Mouse (Mus musculus) forelimb bud, embryonic 11.5 days (tissue): ENCODE measurements around the gene Pparg.

ENCODE experiments used
- DNase-seq: peaks from one replicate; pipeline ENCODE4 v3.0.0-alpha.2; 2012; ENCODE audit warnings: low read depth, low spot score

Gene Pparg

DNA sequence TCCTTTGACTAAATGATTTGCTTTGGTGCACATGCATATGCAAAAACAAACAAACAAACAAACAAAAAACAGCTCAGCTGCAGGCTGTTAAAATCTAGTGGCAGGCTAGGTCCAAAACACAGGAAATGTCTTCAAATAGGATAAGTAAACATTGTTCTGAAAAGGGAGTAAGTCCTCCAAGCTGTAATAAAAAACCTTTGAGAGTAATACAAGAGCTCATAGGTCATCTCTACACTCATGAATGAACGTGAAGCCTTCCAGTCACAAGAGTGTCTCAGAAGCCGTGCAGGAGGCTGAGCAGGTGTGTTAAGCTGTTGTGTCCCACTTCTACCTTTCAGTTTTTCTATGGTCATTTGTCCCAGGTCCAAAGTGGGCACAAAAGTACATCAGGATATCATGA lies 102.6 kb downstream of the Pparg start:
- DNase-seq, result no peak

DNA sequence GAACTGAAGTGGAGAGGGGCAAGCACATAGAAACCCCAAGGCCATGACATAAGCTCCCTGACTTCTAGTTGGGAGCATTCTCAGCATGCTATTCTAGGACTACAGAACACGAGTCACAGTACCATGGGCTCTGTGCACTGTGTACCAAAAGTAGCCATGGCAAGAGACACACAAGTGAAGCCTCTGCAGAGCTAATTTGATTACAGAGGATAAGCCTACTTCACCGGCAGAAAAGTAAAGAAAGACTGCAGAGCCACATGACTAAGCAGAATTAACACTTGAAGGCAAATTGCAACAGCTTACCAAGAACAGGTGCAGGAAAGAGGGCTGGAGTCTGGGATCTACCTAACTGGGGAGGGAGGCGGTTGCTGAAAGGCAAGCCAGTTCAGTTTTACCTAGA lies 103.9 kb downstream of the Pparg start:
- DNase-seq, result no peak

DNA sequence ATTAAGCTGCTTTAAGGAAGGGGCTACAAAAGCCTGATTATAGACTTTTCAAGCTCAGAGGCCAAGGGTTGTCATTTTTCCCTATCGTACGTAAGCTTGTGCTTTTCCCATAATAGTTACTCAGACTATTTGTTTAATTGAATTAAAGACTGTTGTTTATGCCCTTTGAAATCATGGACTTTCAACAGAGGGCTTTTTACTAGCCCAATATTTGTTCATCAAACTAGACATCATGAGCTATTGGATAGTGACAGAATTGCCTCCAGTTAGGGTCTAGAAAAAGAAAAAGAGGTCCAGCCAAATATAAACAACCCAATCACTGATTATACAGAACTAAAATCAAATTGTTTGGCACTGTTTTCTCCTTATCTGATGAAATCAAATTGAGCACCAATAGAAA lies 104.7 kb downstream of the Pparg start:
- no peak for DNase-seq

DNA sequence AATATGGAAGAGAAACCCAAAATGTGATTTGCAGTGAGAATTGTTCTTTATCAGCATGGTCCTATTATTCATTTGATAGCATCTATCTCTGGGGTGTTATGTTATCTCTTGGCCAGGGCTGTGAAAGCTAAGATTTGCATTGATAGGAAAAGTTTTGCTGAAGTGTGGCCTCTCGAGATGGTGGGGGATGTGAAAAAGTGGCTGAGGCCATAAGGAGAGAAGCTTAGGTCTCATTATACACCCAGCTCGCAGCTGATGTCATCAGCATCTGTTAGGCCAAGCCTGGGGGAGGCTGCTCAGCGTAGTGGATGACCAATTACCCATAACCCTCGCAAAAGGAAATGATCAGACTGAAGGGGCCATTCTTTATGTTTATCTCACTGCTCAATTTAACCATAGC lies 105.1 kb downstream of the Pparg start:
- DNase-seq, result no peak

DNA sequence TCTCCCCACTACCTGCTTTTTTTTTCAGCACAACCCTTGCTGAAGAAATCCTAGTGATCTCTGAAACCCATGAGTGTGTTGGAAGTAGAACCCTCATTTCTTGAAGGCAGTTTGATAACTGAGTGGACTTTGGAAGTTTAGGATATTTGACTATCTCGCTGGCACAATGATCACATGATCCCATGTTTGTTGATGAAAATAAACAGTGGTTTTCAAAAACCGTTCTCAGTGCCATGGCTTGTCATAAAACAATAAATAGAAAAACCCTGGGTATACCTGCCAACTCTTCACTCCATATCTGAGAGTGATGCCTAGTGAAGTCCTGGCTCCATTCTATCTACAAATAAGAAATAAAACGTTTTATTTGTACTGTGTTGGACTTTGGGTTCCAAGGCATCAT lies 105.8 kb downstream of the Pparg start:
- no peak for DNase-seq

DNA sequence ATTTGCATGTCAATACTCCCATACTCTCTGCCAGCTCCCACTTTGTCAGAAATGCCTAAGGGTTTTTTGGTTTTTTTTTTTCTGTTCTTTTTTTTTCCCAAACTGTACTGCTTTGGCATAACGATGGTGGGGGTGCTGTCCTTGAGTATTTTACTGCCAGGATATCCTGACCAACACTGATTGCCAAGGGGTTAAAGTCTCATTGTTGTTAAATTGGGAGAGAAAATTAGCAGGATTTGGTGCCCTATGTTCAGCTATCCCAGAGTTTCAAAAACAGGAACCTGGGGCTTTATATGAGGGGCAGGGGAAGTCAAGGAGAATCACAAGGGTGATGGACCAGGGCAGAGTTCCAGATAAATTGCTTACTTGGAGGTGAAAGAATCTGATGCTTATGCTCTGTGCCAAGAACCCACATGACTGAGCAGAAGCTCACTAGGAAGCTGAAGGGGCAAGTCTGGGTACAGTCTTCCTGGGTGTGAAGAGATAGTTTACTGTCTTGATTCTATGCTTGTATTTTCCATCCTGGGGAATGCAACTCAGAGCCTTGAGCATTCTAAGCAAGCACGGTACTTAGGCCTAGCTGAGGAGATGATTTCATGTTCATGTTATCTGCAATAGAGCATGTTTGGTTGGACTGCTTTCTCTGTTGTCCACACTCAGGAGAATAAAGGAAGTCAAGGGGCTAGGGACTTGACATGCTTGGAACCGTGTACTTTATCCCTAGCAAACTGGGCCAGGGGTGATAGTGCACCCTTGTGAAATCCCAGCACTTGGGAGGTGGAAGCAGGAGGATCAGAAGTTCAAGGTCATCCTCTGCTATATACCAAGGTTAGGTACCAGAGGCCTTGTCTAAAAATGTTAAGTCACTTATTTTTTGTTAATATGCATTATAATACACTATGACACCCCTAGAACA lies 109.2 kb downstream of the Pparg start:
- DNase-seq, result no peak

DNA sequence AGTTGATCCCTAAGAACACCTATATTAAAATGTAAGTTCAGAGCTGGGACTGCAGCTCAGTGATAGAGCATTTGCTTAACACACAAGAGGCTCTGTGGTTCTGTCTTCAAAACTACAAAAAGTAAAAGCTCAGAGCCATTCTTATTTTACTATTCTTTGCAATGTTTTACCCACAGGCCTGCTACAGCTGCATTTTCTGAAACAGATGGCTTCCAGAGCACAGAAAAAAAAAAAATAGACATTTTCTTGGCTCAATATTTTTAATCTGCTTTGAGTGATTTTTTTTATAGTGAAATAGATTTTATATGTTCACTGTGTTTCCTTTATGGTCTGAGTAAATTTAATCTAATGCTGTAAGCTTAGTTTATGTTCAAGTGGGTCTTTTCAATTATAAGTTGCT lies 111.2 kb downstream of the Pparg start:
- no peak for DNase-seq

DNA sequence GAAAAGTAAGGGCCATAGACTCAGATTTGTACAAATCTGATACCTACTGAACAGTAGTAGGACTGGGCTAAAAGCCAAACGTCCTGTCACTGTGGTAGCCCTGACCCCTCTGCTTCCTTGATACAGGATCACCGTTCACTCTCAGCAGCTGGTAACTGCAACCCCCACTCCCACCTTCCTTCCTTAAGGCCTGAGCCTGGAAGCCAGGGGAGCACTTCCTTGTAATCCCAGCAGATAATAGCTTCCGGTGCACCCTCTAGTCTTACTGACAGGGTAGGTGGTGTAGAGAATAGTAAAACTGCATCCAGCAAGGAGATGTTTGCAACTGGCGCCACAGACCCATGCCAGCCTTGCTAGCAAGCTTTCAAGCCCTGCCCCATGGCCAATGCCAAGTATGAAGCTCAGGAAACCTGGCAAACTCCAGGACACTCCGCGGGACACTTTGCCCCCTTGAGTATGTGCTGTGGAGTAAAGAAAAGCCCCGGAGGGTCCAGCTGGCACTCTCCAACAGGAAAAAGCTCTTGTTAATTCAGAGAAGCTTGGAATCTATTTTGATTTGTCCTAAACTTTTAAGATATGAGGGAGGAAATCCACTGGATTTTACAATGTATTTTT lies 116.4 kb downstream of the Pparg start:
- DNase-seq, result no peak

DNA sequence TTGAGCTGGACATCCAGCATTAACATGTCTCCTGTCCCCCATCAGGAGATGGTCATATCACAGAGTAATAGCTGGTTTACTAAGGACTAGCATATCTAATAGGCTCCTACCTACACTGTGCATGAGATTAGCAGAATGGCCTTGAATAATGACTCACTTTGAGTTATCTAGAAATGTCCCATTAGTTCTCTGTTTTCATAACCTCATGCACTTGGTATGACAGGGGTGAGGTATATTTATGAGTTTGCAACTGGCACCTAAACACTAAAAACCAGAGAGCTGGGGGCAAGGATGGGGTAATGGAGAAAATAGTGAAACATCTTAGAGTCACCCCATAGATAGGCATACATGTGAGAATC lies 119.2 kb downstream of the Pparg start:
- DNase-seq, result no peak

DNA sequence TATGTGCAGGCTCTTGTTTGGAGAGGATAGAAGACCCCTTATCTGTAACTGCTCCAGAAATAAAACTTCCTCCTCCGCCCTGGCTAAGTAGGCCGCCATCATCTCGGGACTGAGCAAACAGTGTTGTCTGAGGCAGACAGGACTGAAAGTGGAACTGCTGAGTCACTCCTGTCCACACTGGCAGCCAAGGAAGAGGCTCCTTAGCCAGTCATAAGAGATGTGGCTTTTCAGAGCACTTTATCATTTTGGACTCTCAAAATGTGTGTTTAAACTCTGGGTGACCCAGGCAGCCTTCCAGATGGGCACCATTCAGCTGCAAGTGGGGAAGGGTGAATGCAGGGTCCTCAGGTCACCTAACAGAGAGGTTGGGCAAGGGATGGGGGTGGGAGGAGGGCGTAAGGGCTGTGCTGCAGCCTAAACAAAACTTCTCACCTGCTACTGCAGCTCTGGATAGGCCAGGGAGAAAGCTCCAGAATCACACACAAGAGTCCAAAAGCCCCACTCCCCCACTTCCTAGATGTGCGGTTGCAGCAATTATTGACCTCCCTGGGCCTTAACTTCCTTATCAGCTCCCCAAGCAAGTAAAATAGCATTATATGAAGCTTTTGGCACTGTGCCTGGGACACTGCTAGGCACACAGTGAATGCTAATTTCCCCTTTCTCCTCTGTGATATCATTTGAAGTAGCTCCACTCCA lies 119.7 kb downstream of the Pparg start:
- DNase-seq, result no peak

DNA sequence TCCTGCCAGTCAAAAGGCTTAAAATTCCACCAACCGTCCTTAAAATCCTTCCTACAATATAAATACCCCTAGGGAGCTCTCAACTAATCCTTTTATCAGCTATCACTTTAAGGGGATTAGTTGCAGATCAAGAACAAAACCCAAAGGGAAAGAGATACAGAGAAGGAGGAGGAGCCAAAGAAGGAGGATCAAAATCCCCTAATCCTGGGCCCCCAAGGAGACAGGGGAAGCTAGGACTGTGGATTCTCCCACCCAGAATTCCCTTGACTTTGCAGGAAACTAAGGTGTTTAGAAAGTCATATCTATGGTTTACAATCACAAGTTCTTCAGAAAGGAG lies 120.2 kb downstream of the Pparg start:
- DNase-seq, result no peak

DNA sequence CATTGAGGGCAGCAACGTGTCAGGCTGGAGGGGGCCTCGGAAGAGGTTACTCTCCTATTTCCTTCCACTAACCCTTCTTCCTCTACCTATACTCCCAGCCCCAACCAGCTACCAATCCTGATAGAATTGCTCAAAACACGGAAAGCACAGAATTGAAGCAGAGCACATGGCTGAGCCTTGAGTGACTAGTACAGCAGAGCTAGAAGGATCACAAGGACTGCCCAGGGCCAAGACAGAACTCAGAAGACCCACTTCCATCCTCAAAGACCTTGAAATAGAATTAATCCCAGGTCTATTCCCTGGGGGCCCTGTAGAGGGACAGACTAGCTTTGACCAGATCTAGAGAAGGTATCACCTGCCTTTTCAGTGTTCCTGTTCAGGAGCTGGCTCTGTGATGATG lies 120.9 kb downstream of the Pparg start:
- DNase-seq, result no peak

DNA sequence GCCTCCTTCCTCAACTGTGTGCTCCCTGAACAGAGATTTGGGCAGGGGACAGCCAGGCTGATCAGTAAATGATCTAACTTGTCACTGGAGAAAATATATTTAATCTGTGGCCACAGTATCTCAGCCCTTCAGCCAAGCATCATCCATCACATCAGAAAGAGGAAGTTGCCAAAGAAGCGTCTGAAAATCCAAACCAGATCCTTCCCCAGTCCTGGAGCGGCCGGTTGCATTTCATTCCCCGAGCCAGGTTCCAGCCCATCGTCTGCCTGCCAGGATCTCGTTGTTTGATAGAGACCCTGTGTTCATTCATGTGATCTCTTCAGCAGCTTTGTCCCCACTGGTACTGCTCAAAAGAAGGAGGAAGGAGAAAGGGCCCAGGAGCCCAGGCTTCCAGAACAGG lies 124.9 kb downstream of the Pparg start:
- DNase-seq, result no peak

DNA sequence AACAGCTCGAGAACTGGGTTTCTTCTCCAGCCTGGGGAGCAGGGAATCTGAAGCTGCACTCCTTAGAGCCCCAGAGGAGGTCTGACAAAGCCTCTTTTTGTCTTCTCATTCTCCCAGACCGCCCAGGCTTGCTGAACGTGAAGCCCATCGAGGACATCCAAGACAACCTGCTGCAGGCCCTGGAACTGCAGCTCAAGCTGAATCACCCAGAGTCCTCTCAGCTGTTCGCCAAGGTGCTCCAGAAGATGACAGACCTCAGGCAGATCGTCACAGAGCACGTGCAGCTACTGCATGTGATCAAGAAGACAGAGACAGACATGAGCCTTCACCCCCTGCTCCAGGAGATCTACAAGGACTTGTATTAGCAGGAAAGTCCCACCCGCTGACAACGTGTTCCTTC lies 129.1 kb downstream of the Pparg start:
- no peak for DNase-seq

DNA sequence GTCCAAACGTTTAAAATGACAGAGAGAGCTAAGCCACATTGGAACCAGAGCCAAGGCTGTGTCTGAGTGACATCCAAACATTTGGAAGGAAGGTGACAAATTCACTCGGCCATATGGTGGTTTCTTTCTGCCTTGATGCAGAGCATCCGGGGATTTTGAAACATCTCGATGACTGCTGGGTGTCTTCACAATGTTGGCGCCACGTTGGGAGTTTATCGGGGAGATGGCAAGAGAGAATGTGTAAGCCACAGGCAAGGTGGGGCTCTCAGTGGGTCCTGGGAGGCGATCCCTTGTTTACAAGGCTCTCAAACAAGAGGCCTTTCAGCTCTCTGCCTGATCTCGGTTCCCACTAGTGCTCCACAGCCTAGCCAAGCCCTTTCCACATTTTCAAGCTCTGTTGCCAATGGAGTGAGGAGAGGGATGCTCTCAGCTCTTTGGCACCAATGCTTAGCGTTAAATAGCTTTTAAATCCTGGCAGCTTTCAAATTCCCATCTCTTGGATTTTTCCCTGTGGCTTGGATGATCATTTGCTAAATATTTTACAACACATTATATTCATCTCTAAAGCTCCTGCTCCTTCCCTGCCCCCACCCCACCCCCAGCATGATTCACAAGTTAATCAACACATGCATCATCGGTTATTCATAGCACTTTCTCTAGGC lies 132.3 kb downstream of the Pparg start:
- no peak for DNase-seq

DNA sequence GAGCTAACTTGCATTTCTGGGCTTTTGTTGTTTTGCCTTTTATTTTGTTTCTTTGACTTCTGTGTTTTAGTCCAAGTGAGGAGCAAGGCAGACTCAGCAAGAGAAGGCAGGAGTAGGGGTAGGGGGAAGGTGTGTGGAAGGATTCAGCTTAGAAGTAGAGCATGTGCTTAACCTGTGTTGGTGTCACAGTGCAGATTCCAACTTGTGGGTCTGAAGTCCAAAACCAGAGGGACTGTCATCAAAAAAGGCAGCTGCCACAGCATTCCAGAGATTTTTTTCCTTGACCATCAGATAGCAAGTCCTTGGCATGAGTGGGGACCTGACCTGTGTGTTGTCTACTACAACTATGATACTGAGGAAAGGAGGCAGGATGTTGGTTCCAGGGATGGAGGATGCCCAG lies 133.1 kb downstream of the Pparg start:
- no peak for DNase-seq

DNA sequence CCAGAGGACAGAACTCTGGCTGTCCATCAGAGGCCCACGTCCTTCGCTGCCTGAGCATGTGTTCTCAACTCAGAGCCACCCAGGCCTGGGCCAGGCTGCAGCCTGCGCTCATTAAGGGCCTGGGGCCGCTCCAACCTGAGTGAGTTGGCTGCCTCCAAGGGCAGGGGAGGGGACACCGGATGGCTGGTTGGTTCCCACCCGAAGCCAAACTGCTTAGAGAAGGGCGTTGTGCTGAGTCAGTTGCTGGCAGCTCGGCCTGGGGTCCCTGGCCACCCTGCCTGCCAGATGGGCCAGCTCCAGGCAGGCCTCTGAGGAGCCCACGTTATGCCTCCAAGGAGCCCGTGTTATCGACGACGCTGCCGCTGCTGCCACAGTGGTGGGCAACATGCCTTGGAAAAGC lies 138.8 kb downstream of the Pparg start:
- no peak for DNase-seq

DNA sequence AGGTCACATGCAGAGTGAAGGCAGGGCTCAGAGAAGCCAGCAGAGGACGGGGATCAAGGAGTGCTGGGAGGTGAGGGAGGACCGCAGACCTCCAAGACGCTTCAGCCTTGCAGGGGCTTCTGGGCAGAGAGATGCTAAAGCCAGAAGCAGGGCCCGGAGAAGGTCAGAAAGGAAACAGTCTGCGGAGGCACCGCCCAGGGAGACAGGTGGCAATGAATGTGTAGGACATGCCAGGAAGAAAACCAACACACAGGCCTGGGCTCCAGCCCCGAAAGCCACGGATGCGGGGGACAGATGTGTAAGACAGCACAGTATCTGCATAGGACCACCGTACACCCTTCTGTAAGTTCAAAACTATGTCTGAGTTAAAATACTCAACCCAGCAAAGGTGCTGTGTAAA lies 139.5 kb downstream of the Pparg start:
- no peak for DNase-seq

DNA sequence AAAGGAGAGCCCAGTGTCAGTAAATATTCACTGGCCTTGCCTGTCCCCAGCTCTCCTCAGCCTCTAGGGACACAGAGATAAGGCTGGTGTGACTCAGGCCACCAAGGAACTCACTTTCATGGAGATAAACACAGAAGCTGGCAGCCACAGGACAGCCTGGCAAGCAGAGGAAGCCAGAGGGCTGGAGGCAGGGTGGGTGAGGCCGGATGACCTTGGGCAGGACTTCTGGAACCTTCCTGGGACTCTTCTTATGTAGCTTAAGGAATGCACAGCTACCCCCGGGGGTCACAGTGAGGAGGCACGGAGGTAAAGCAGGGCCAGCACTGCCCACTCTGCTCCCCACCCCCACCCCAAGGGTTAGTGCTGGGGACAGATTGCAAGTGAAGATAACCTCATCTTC lies 140.4 kb downstream of the Pparg start:
- DNase-seq, result no peak

DNA sequence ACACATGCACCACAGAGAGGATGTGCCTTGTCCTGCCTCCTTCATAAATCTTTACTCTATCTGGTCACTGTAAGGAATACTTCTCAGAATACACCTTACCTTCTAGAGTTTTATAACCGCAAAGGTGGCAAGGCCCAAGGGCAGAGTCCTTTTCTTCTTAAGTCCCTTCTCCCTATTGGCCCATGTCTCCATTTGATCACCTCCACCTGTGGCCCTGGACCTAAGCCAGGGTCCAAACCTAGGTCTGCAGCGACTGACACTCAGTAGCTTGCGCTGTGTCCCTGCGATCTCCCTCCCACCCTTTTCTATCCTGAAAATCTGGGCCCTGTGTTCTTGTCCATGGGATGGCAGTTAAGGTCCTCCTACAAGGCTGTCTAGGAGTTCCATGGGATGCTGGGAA lies 142.3 kb downstream of the Pparg start:
- DNase-seq, result no peak

DNA sequence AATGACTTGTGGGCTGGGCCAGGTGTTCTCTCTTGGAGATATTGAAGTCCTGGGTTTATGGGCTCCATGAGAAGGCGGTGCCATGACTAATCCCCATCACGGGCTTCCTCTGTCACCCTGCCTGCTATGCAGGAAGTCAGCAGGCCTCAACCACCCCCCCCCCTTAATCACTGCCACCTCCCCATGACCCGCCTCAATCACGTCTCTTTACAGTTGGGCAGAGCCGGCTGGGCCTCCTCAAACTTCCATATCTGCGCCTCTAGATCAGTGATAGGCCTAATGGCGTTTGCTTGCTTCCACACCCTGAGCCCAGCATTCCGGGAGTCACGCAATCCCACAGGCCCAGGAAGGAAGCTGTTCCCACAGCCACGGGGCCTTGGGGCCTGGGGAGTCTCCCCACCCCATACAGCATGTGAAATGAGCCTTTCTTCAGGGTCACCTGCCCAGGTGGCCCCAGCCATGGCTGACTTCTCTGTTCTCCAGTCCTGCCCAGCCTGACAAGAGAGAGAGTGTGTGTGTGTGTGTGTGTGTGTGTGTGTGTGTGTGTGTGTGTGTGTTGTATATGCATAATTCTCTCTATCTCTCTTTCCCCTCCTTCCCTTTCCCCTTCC lies 142.9 kb downstream of the Pparg start:
- DNase-seq, result no peak

DNA sequence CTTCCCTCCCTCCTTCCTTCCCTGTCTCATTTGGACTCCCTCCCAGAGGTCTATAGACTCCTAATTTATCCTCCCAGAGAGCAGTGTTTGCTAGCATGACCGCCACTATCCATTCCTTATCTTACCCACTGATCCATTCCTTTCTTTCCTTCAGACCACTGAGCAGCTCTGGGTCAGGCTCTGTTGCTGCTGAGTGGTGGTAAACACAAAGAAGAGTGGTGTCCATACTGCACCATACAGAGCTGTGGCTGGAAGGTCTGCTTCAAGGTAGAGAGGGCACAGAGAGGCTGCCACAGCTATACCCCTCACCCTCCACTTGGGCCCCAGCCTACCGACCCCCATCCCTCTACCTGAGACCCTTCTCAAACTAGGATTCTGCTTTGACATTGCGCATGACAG lies 143.4 kb downstream of the Pparg start:
- DNase-seq, result no peak
